Mouse (Mus musculus) frontal cortex, postnatal 36 days (tissue): ENCODE measurements around the gene Btbd35f11.
"Not testable (repeated sequence)": the region's sequence is repeated elsewhere in the genome, so short reads cannot be mapped to it uniquely, and the experiment has no call there.

Experiments
- DNase-seq, 2 experiments: peaks; one replicate each; pipeline ENCODE4 v3.0.0; 2022; ENCODE audit warnings: low spot score in 2 of 2

The Btbd35f11 gene

DNA sequence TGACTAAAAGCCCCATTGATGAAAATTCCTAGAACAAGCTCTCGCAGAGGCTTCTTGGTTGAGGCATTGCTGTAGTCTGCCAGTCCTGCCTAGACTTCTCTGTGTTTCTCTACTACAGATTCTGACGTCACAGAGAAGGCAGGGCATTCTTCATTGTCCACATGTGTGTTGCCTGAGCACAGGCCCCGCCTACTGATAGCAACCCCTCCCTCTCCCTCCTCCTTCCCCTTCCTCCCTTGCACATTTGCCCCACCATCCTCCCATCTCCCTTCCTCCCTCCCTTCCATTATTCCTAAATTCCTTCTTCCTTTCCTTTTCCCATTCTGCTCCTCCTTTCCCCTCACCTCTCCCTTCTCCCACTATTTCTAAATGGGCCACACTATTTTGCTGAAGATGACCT is at the start of gene Btbd35f11:
Gene Btbd35f11, minus strand, starts transcription at position 101 of the 400 bp plus-strand sequence.
- not testable (repeated sequence) for DNase-seq

DNA sequence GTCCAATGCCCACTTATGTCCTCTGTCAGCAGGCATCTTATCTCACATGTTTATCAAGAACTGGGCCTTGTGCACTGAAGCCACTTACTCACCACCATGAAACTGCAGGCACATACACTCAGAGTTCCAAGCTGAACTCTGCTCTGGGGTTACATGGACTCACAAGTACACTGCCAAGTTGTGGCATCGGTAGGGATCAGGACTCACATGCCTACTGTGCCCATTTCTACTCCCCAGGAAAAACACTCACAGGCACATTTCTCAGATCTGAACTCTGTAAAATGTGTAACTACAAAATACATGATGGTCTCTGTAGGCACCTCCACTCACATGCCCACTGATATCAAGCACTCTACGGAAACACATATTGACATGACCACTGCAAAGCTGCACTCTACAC is 33.5 kb downstream of the Btbd35f11 start:
- not testable (repeated sequence) for DNase-seq
